Mouse (Mus musculus) telencephalon, adult 2 months (tissue): ENCODE measurements at regions not wholly inside any gene's neighbourhood (a gene's known extent, or its start where the extent isn't known, plus 50 kb on each side); places are given as distances from the start of the nearest gene placed in this dataset.

Source experiments
- DNase-seq: peaks from one replicate; pipeline ENCODE4 v3.0.0-alpha.2; 2011; ENCODE audit warnings: low read depth, low spot score

- peak; percentile 52 for DNase-seq
Measured at GRCm38 (mm10) chr2:107376891-107377290, 86.5 kb downstream of the Kcna4 start.

- DNase-seq: no peak
Measured at GRCm38 (mm10) chr2:107392821-107393220, 102.4 kb downstream of the Kcna4 start.

GRCm38 (mm10) chr2:107400471-107400870 lies 110.0 kb downstream of the Kcna4 start:
- peak; percentile 42 for DNase-seq
